Mouse (Mus musculus) forebrain, embryonic 10.5 days (tissue): ENCODE results near the gene Tmem132a. TPM values are rescaled to one million over a fixed set of nuclear protein-coding genes. Genes with fewer than 3 reads are reported as not detected.

Experiments
- DNase-seq: peaks from one replicate; pipeline ENCODE4 v3.0.0-alpha.2; 2017; ENCODE audit warnings: low spot score; ENCODE audit errors: extremely low spot score
- H3K27ac ChIP-seq: fragments of 300-500 bp; sonication (generic); 2 replicates; pipeline ENCODE4 v1.5.1; 2016; ENCODE audit warnings: mild to moderate bottlenecking
- H3K27me3 ChIP-seq: fragments of 300-500 bp; sonication (generic); 2 replicates; pipeline ENCODE4 v1.6.1; 2016; ENCODE audit warnings: mild to moderate bottlenecking; ENCODE audit not compliant: poor library complexity, severe bottlenecking
- H3K36me3 ChIP-seq: fragments of 300-500 bp; sonication (generic); replicated peaks from 2 replicates; pipeline ENCODE4 v1.6.1; 2016; ENCODE audit warnings: mild to moderate bottlenecking, moderate library complexity
- H3K4me1 ChIP-seq: fragments of 300-500 bp; sonication (generic); 2 replicates; pipeline ENCODE4 v1.6.1; 2016
- H3K4me3 ChIP-seq: fragments of 300-500 bp; sonication (generic); 2 replicates; pipeline ENCODE4 v1.5.1; 2016; ENCODE audit warnings: mild to moderate bottlenecking, moderate library complexity
- H3K9me3 ChIP-seq: fragments of 300-500 bp; sonication (generic); 2 replicates; pipeline ENCODE4 v1.6.1; 2016; ENCODE audit warnings: mild to moderate bottlenecking, moderate library complexity
- WGBS: fragments of 180-500 bp; shearing (Covaris S2); methylation state at CpG from one replicate; pipeline ENCODE4 v1.1.7; 2016; 5-methylcytosine and 5-hydroxymethylcytosine counted together
- polyA plus RNA-seq: library from polyadenylated mRNA; unstranded; fragments of >200 nt; fragmentation: Nextera tagmentation; extraction: Ambion mirVana; gene quantifications from 2 replicates; pipeline ENCODE4 v1.2.1, GENCODE M21; 2016

Gene Tmem132a
- polyA plus RNA-seq = 110 and 115 TPM in 2 replicates

- Histone ChIP-seq H3K4me3 (peak within 1 kb of the TSS; percentile 91), H3K27me3 (no peaks in the 10 kb centered on the region), H3K9me3 (no peaks in the 10 kb centered on the region; the same call in 1 of the 2 replicates), H3K4me1 (peaks cover 40% of the 10 kb centered on the region), H3K36me3 (peaks cover 66% of the 10 kb centered on the region), H3K27ac (peak within 1 kb of the TSS; percentile 98)
- no peak for DNase-seq
- 3% methylated on average over 8 of the region's 8 CpGs for WGBS
Observed at GRCm38 (mm10) chr19:10869886-10870527, at the start of gene Tmem132a. Tmem132a (minus strand) TSS chr19:10869940.

GRCm38 (mm10) chr19:10918321-10918991 is 48.7 kb upstream of the Tmem132a start:
- H3K27ac ChIP-seq = no peak overlapping the region
- H3K4me3 ChIP-seq = no peak overlapping the region
- no peaks in the 10 kb centered on the region for H3K9me3 ChIP-seq
- no peaks in the 10 kb centered on the region for H3K27me3 ChIP-seq
- DNase-seq = no peak
- H3K36me3 ChIP-seq = no peaks in the 10 kb centered on the region
- no peaks in the 10 kb centered on the region for H3K4me1 ChIP-seq
- 92% methylated on average over 10 of the region's 10 CpGs for WGBS

GRCm38 (mm10) chr19:10916506-10916905 is 46.8 kb upstream of the Tmem132a start:
- no peak overlapping the region for H3K4me3 ChIP-seq
- no peak for DNase-seq
- WGBS = 73% methylated on average over 5 of the region's 5 CpGs
- H3K27me3 ChIP-seq = no peaks in the 10 kb centered on the region
- no peaks in the 10 kb centered on the region for H3K4me1 ChIP-seq
- H3K36me3 ChIP-seq = no peaks in the 10 kb centered on the region
- no peaks in the 10 kb centered on the region for H3K9me3 ChIP-seq
- H3K27ac ChIP-seq = no peak overlapping the region

GRCm38 (mm10) chr19:10914870-10915269 is 45.1 kb upstream of the Tmem132a start:
- no peaks in the 10 kb centered on the region for H3K36me3 ChIP-seq
- H3K9me3 ChIP-seq = no peaks in the 10 kb centered on the region
- WGBS = 80% methylated on average over 2 of the region's 2 CpGs
- no peak overlapping the region for H3K27ac ChIP-seq
- H3K4me1 ChIP-seq = no peaks in the 10 kb centered on the region
- no peak for DNase-seq
- no peaks in the 10 kb centered on the region for H3K27me3 ChIP-seq
- H3K4me3 ChIP-seq = no peak overlapping the region

GRCm38 (mm10) chr19:10914291-10914690 is 44.6 kb upstream of the Tmem132a start:
- Histone ChIP-seq H3K27me3 (no peaks in the 10 kb centered on the region), H3K9me3 (no peaks in the 10 kb centered on the region), H3K4me3 (no peak overlapping the region), H3K27ac (no peak overlapping the region), H3K4me1 (no peaks in the 10 kb centered on the region), H3K36me3 (peaks cover under 1% of the 10 kb centered on the region; the same call in 1 of the 2 replicates)
- DNase-seq = no peak
- WGBS = 81% methylated on average over 7 of the region's 7 CpGs

- Histone ChIP-seq H3K27ac (no peak overlapping the region), H3K4me3 (no peak overlapping the region), H3K4me1 (no peaks in the 10 kb centered on the region), H3K9me3 (no peaks in the 10 kb centered on the region), H3K27me3 (no peaks in the 10 kb centered on the region), H3K36me3 (peaks cover 50% of the 10 kb centered on the region)
- 90% methylated on average over 6 of the region's 6 CpGs for WGBS
- no peak for DNase-seq
Observed at GRCm38 (mm10) chr19:10909087-10909721, 39.5 kb upstream of the Tmem132a start.

- WGBS = 61% methylated on average over 3 of the region's 3 CpGs
- no peak overlapping the region for H3K4me3 ChIP-seq
- peak; percentile 50 for DNase-seq
- no peaks in the 10 kb centered on the region for H3K9me3 ChIP-seq
- no peak overlapping the region for H3K27ac ChIP-seq
- peaks cover 63% of the 10 kb centered on the region for H3K36me3 ChIP-seq
- H3K27me3 ChIP-seq = no peaks in the 10 kb centered on the region
- H3K4me1 ChIP-seq = no peaks in the 10 kb centered on the region
Observed at GRCm38 (mm10) chr19:10907891-10908290, 38.2 kb upstream of the Tmem132a start.

GRCm38 (mm10) chr19:10905728-10906000 is 35.9 kb upstream of the Tmem132a start:
- 90% methylated on average over 5 of the region's 5 CpGs for WGBS
- H3K36me3 ChIP-seq = peaks cover 86% of the 10 kb centered on the region

GRCm38 (mm10) chr19:10904927-10905727 is 35.4 kb upstream of the Tmem132a start:
- H3K27me3 ChIP-seq = no peaks in the 10 kb centered on the region
- no peak overlapping the region for H3K4me3 ChIP-seq
- DNase-seq = no peak
- no peaks in the 10 kb centered on the region for H3K9me3 ChIP-seq
- H3K27ac ChIP-seq = no peak overlapping the region
- H3K4me1 ChIP-seq = no peaks in the 10 kb centered on the region
- H3K36me3 ChIP-seq = peaks cover 91% of the 10 kb centered on the region
- WGBS = 80% methylated on average over 7 of the region's 7 CpGs

More at GRCm38 (mm10) chr19:10905728-10906000, 35.9 kb upstream of the Tmem132a start:
- Histone ChIP-seq H3K4me3 (no peak overlapping the region), H3K27me3 (no peaks in the 10 kb centered on the region), H3K27ac (no peak overlapping the region), H3K9me3 (no peaks in the 10 kb centered on the region), H3K4me1 (no peaks in the 10 kb centered on the region)
- DNase-seq = no peak

GRCm38 (mm10) chr19:10904512-10904911 is 34.8 kb upstream of the Tmem132a start:
- H3K27me3 ChIP-seq = no peaks in the 10 kb centered on the region
- no peak overlapping the region for H3K4me3 ChIP-seq
- H3K27ac ChIP-seq = no peak overlapping the region
- H3K4me1 ChIP-seq = no peaks in the 10 kb centered on the region
- no peaks in the 10 kb centered on the region for H3K9me3 ChIP-seq
- DNase-seq = no peak
- H3K36me3 ChIP-seq = peaks cover 97% of the 10 kb centered on the region
- 93% methylated on average over 5 of the region's 5 CpGs for WGBS

- peaks cover 16% of the 10 kb centered on the region for H3K4me1 ChIP-seq
- 96% methylated on average over 5 of the region's 5 CpGs for WGBS
- H3K27me3 ChIP-seq = no peaks in the 10 kb centered on the region
- no peak overlapping the region for H3K4me3 ChIP-seq
- DNase-seq = no peak
- no peaks in the 10 kb centered on the region for H3K9me3 ChIP-seq
- no peak overlapping the region for H3K27ac ChIP-seq
- peaks cover 92% of the 10 kb centered on the region for H3K36me3 ChIP-seq
Observed at GRCm38 (mm10) chr19:10901046-10901445, 31.3 kb upstream of the Tmem132a start.

- WGBS = 87% methylated on average over 6 of the region's 6 CpGs
- H3K4me1 ChIP-seq = peaks cover 19% of the 10 kb centered on the region
- no peak overlapping the region for H3K27ac ChIP-seq
- no peaks in the 10 kb centered on the region for H3K27me3 ChIP-seq
- H3K9me3 ChIP-seq = no peaks in the 10 kb centered on the region
- no peak overlapping the region for H3K4me3 ChIP-seq
- peaks cover 84% of the 10 kb centered on the region for H3K36me3 ChIP-seq
- DNase-seq = no peak
Observed at GRCm38 (mm10) chr19:10900315-10900714, 30.6 kb upstream of the Tmem132a start.
